Mouse (Mus musculus) testis, postnatal 10 days (tissue): Measurements from ENCODE around the gene Gstcd.

Source experiments
- DNase-seq: peaks from one replicate; pipeline ENCODE4 v3.0.0; 2021; ENCODE audit warnings: low spot score

The Gstcd gene

DNA sequence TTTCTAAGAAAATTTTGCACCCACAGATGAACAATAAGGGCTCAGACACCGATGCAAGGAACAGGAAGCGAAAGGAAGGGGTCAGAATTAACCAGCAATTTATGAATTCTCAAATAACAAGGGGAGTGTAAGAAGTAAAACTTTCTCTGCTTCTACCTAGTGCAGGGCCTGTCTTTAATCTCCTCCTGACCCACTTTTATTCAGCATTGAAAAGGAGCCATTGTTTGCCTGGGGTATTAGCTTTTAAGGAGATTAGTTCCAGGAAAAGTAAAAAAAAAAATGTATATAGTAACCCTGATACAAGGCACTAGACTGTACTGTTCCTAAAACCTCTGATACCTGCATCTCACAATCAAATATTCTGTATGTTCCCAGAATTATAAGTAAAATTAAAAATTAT is 64.9 kb downstream of the Gstcd start:
- DNase-seq, result no peak

DNA sequence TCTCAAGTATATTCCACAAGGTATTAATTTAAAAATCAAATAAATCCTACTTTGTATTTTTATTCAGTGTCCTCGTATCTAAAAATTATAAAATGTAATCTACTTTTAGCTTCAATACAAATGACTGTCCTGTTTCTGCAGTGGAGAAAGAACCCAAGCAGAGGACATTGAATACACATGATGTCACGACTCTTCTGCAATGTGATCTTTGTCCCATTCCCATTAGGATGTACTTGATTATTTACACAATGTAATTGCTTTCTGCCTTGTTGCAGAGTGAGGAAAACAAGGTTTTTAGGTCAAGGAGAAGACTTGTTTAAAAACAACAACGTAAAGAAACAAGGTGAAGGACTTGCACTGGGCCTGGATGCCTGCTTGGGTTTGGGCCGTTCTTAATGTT is 84.6 kb downstream of the Gstcd start:
- DNase-seq, result no peak

DNA sequence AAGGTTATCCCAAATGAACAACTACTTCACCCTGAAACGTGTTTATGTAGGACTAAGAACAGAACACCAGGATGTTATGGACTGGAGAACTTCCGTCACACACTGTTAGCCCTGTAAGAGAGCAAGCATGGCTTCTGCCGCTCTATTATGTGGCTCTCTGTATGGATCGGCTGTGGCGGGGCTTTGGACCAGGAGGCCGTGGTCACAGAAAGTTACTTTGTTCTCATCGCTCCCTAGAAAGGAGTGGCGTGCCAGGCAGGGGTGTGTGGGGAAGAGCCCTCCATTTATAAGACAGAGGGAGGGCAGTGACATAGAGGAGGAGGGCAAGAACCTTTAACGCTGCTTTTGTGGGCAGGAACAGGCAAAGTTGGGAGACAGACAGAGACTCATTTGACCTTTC is 95.5 kb downstream of the Gstcd start:
- no peak for DNase-seq

DNA sequence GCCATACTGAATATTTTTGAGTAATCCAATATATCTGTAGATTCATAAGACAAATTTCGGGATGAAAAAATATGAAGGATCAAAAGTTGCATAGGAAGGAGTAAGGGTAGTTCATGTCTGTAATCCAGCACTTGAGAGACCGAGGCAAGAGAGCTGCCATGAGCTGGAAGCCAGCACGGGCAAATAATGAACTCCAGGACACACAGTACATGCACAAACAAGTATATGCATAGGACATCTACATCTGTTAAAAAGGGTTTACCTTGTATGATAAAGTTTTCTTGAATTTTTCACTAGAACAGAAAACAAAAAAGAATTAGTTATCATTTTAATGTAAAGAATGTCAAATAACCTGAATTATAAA is 95.9 kb downstream of the Gstcd start:
- DNase-seq, result no peak

DNA sequence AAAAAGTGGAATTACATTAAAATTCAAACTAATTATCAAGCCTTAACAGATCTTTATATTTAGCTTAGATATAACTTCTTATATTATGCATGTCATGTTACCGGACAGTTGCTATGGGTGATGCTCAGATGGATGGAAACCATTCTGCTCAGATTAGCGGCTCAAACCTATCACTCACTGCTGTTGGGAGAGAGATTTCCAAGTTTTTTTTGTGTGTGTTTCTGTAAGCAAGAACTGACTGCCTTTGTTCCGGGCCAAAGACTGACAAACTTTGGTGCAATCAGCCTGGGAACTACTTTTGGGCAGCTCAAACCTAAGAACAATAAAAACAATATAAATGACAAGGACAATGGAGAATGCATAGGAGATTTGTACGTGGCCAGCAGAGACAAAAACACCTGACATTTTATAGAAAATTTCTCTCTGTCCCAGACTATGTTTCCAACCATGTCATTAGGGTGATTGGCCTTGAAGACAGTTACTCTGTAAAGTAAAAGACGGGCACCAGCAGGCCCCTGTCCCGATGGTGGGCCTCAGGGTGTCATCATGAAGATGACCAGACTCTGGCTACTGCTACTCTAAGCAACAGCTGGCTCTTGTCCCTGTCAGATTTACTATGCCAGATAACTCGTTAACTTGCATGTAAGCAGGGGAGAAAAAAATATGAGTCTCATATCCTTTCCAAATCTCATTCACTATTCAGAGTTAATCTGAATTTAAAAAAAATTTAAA is 96.5 kb downstream of the Gstcd start:
- no peak for DNase-seq

DNA sequence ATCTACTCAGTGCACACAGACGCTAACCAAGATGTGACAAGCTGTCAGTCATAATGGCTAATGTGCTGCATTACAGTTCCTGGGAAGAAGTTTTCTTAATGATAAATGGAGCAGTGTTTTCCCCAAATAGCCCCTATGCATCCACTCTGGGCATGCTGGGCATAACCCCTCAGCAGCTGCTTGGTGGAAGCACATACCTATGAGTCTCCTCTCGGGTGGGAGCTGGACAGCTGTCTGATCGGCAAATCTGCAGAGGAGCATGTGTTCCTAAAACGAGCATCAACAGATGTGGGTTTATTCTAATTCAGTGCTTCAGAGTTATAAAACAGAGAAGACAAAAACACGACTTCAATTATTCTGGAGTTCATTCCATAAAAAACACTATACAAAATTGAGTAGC is 105.6 kb downstream of the Gstcd start:
- DNase-seq, result no peak

DNA sequence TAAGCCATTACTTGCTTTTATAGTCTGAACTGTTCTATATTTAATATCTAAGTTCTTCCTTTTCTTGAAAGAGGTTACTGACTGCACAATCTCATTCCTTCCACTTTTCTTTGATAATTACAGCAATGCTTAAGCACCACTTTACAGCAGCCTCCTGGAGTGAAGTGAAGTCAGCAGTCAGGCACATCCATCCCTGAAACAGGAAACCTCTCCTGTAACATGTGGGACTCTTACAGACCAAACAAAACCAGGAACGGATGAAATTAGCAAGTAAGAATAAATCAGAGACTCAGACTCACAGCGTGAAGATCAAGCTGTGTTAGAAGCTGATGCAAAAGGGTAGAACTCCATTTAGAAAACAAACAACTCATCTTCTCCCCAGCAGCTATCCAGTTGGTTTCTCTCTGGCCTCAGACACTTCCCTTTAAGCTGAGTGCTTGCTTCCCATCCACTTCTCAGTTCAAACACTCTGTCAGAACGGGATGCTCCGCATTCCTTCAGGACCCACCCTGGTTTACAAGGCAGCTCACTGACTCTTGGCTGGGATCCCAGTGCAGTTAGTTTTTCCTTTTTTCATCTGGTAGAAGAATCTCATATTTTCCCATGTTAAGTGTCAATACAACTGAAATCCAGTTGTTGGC is 107.9 kb downstream of the Gstcd start:
- no peak for DNase-seq

DNA sequence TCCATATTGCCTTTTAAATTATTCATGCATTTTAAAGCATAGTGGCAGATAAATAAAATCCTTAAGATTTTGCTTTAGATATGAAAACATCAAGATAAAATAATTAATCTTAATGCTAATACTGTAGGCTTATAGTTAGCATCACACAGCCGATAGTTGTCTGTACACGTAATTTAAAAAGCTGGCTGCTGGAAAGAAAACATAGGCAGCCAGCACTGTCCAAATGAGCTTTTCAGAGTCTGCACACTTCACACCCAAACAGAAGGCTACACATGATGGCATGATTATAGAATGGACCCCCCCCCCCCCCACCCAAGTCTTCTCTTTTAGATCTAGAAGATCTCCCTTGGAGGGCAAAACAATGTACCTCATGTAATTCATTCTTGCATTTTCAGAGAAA is 109.9 kb downstream of the Gstcd start:
- no peak for DNase-seq

DNA sequence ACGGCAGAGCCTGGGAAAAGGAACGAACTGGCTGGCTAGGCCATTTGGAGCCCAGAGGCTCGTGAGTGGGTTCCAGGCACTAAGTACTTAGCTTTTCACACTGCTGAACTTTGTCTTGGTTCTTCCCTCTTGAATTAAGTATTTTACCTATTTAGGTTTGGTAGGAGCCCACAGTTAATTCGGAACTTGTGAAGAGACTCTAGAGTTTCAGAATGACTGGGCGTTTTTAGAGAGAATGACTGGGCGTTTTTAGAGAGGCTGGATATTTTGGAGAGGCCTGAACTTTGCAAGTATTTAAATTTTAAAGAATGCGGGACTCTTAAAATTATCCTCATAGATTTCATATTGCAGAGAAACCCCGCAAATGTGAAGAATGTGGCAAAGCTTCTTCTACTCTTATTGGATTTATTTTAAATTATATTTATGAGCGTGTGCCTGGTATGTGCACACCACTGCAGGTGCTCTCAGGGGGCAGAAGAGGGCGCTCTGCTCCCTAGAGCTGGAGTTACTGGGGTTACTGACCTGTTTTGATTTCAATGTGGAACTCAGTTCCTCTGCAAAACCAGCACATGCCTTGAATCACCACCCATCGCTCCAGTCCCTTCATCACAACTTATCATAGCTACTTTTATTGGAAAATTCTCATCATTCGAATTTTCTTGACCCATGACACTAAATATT is 111.9 kb downstream of the Gstcd start:
- no peak for DNase-seq

DNA sequence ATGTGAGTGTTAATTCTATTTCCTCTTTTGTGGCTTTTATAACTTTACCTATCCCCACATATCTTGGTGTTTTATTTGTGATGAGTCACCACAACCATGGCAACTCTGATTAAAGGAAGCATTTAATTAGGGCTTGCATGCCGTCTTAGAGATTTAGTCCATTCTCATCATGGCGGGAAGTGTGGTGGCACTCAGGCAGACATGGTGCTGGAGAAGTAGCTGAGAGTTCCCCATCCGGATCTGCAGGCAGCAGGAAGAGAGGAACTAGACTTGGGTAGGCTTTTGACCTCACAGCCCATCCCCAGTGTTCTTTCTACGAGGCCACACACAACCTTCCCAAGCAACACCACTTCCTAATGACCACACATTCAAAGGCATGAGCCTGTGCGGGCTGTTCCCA is 125.6 kb downstream of the Gstcd start:
- DNase-seq, result no peak

DNA sequence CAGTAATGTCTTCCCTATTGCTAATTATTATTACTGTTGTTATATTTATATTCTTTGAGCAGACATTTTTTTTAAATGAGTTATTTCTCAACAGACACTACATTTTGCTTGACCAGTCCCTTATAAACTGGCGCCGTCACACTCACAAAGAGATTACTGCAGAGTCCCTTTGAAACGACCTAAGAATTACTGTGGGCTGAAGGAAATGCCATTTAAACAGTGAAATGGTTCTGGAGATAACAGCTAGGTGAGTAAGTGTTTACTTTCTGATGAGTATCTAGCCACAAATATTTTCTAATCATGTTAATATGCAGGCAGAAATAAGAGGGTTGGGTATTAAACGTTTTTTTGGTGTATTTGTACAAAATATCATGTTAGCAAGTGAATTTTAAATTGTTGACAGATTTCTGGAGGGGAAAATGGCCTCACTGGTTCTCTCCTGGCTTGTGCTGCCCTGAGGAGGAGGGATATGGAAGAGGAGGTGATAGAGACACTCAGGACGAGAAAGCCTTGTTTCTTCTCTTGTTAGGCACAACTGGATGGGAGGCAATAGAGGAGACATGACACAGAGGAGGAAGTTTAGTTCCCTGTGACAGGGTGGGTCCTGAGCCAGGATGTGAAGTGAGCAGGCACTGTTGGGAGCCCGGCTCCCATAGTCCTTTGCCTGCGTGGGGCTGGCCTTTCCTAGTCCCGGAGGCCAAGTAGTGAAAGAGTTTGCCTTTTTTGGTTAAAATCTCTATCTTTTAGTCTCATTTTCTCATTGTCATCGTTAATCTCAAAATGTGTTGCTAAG is 126.9 kb downstream of the Gstcd start:
- DNase-seq, result no peak

DNA sequence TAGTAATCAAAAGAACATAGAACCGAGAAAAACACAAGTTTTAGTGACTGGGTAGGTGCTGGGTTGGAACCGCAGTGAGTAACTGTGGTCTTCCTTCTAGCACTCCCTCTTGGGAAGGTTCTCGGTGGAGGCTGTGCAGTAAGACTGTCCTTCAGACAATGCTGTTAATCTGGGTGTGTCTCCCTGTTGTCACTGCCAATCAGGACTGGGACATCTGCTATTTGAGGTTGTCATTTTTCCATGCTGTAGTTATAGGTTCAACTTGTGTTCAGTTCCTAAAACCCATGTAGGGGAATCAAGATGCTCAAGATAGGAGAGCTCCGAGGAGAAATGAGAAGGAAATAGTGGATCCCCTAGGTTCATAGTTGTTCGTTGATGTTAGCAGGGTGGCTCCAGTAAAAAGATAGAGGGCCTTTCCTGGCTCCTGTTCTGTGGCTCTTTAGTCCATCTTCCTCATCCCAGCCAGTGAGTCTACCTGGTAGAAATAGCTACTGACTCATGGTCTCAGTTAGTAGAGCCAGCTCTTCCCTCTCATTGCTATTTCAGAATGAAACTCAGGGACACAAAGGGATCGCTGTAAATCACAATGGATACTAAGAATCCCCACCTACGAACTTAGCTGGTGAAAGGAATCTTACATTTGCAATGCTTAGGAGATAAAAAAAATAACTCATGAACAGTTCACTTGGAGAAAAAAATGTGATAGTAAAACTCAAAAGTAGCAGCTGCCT is 129.0 kb downstream of the Gstcd start:
- no peak for DNase-seq

DNA sequence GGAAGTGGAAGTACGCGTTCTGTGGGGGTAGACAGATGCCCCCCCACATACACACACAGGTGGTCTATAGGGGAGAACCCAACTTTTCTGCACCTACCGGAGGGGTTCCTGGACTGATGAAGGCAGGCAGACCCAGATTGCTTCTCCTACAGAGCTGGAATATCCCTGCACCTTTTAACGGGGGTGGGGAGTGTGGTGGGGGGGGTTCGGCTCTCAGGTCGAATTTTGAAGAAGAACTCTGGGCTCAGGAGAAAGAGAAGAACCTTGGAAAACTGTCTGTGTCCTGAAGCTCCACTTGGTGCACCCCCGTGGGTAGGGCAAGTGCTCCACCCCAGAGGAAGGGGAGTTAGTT is 141.3 kb downstream of the Gstcd start:
- no peak for DNase-seq

DNA sequence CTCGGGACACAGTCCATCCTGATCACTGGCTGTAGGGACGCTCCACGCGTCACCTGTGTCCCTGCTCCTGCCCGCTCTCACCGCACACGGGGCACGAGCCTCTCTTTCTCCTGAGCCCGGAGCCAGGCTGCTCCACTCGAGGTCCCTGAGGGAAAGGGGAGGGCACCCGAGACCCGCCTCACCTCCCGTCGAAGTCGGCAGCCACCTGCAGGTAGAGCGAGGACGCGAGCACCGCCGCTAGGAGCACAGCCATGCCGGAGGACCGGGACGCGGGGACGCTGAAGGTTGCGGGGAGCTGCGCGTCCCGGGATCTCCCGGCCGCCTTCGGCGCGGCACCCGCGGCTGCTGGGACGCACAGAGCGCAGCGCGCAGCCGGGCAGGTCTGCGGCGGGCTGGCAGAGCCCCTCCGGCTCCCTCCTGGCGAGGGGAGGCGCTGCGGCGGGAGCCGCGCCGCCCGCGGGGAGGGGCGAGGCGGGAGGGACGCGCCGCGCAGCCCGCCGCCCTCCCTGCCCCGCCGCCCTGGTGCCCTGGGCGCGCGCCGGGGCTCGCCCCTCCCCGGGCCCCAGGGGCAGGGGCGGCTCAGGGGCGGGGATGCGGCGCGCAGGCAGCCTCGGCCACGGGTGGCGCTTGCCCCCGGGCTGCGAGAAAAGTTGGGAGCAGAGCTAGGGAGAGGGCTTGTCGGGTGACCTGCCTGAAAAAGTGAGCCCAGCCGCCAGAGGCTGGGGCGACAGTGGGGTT is 141.9 kb downstream of the Gstcd start, which contains the start of gene Npnt:
Npnt (minus strand) TSS at position 501 of the 738 bp plus-strand sequence.
- peak; percentile 51 for DNase-seq

DNA sequence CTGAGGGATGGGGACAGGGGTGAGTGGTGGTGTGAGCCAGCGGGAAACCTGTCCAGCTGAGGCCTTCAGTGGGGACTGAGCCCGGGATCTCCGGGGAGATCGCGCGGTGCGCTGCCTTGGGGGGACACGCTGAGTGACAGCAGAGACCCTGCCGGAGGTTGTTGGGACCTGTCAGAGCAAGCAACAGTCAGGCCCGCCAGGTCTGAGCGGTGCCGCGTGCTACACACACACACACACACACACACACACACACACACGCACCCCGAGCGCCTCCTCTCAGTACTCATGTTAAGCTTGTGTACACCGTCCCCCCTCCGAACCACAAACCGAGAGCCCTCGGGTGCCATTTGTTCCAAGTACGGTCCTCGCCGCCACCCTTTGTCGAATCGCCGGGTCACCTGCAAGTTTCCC is 142.4 kb downstream of the Gstcd start:
- DNase-seq, result peak; percentile 50

DNA sequence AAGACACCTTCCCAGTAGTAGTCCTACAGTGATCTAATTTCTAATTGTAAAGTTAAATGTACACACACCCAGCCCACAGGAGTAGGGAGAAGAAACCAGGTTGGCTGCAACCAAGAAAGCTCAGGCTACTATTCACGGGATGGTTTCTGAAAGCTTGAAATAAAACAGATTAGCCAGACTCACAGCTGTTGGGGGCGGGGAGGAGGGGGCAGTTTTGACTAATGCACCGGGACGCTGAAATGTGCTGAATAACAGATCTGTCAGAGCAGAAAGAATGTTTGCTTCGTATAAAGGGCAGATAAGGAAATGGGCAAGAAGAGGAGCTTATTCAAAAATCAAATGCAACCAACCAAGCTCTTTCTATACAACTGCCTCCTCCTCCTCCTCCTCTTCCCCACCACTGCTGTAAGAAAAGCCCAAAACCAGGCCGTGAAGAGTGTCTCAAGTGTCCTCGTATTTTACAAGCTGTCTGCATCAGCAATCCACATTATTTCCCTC is 143.5 kb downstream of the Gstcd start:
- no peak for DNase-seq

DNA sequence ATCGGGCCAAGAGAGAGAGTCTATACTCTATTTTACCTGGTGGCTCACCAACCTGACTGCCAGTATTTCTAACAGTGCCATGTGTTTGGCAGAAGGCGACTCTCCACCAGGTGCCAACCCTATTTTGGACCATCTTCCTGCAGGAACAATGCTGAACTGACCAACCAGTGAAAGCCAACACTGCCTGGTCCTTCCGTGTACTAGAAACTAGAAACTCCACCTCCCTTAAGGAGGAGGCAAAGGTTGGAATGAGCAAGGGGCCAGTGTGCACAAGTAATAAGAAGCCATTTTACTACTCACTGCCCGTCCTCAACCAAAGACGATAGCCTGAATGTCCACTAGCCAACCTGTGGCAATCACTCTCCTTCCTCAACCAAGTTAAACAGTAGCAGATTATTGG is 145.7 kb downstream of the Gstcd start:
- no peak for DNase-seq

DNA sequence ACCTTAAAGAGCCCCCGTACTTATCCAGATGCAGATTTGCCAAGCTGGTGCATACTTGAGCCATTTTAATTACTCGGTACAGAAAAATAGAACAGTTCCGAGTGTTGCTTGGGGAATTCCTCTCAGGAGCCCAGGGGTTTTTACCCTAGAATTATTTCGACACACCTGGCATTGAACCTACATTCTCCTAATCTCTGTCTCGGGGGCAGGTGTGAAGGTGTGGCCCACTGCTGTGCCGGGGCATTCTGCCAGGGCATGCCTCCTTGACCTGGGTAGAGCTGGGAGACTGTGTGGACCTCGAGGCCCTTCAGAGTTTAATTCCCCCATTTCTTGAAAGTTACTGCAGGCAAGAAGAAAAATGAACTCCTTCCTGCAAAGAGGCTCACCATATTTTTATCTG is 146.2 kb downstream of the Gstcd start:
- no peak for DNase-seq

DNA sequence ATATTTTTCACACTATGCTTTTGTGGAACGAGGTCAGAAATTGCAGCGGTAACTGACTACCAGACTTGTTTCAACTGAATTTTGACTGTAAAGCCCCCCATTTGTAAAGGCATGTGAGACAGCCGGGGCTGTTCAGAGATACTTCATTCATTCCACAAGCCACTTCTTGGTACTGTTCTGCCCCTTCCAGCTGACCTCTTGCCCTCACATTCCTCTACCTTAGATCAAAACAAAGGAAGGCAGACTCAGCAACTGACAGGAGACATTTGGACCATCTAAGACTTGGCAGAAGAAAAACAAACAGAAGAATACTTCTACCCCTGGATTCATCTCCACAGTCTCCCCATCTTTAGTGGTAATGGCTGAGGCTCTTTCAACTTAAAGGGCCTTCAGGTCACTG is 147.2 kb downstream of the Gstcd start:
- DNase-seq, result no peak

DNA sequence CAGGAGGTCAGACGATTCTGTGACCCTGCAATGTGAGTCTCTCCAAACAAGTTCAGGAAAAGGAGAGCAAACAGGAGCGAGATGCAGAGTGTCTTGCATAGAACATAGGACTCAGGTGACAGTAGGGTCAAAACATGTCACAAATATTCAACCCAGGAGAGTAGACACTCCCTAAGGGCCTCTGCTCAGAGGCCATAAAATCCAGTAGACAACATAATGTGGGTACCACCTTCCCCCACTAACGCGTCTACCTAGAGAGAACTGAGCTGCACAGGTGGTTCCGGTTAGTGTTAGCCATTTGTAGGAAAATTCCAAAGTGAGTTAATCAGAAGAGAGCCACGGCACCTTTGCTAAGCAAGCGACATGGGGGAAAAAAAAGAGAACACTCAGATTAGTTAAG is 147.6 kb downstream of the Gstcd start:
- DNase-seq, result no peak

DNA sequence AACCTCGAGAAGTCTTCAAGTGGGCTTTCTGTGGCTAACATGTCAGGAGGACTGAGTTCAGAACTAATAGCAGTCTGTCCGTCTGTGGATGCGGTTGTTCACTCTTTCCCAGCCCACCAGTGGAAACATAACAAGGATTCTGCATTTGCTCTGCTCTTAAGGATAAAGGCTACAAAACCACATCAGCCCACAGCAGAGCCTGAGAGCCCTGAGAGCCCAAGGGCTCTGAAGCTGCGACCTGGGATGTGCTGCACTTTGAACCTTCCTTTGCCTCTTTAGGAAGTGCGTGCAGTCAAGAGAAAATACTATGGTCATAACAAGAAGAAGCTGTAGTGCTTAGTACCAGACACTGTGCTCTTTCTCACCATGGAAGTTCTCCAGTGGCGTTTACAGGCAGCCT is 149.1 kb downstream of the Gstcd start:
- no peak for DNase-seq
